Mouse (Mus musculus) granulocyte monocyte progenitor cell, adult 5-6 weeks (primary cell): ENCODE data around the gene Dab2ip. TPM values are rescaled to one million over a fixed set of nuclear protein-coding genes. Genes with fewer than 3 reads are reported as not detected.

Experiments
- ATAC-seq: replicated peaks from 2 replicates; pipeline ENCODE4 v1.8.0; 2016; ENCODE audit warnings: mild to moderate bottlenecking, moderate TSS enrichment, inconsistent platforms; ENCODE audit not compliant: poor library complexity, severe bottlenecking
- total RNA-seq, 2 experiments: library from RNA; stranded (forward) in 1 of 2; stranded (reverse) in 1 of 2; fragments of 200-712, 200-1000 nt in 1 of 2; fragments of >200 nt in 1 of 2; fragmentation: Nextera tagmentation in 1 of 2; gene quantifications; 2 replicates each; pipeline ENCODE4 v1.2.3; 2014 to 2017

The Dab2ip gene
- total RNA-seq, 2 experiments from 2014 or later = 3.6 to 3.9 TPM

- ATAC-seq = no peak
Observed at GRCm38 (mm10) chr2:35620364-35621224, 62.5 kb downstream of the Dab2ip start.

- no peak for ATAC-seq
Observed at GRCm38 (mm10) chr2:35621225-35621519, 63.1 kb downstream of the Dab2ip start.

GRCm38 (mm10) chr2:35621796-35622195 is 63.7 kb downstream of the Dab2ip start:
- ATAC-seq = peak; percentile 47

- 0 out of 2 replicates have a peak, but pooled peaks have one; percentile 2 for ATAC-seq
Observed at GRCm38 (mm10) chr2:35622261-35623103, 64.4 kb downstream of the Dab2ip start.

DNA sequence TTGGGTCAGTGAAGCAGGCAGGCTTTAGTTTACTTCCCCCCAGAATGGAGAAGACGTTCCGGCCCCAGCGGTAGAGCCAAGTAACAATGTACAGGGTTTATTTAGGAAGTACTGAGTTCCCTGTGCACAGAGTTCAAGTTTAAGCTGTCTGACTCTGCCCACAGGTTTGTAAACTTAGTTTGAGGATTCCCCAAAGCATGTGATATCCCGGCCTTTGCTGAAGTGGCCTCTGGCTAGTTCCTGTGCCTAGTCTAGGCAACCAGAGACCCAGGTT is 65.0 kb downstream of the Dab2ip start:
- ATAC-seq = peak; percentile 60

DNA sequence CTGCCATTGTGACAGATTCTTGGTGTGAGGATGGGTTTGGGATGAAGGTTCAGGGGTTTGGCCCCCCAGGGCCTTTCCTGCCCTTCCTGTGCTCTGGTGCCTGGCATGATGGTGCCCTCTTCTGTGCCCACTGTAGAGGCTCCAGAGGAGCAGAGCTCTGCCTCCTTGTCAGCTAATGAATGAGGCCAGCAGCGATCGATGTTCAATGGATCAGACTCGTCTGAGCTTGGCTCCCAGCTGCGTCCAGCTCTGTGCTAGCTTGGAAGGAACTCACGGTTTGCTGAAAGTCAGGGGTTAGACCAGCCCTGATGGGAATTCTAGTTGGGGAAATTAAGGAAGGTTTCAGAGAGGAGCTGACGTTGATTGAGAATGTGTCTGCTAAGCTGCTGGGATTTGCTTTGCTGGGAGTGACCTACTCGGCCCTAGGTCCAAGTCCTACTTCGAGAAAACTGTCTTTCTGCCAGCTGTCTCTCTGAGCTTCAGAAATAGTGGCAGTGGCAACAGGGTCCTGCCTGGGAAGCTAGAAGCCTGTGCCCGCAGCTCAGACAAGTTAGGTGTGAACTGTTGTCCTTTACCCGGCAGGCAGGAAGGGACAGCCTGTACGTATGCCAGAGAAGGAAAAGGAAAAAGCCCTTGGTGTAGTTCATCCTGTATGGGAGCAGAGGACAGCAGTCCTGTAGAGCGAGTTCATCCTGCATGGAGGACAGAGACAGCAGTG is 65.5 kb downstream of the Dab2ip start:
- no peak for ATAC-seq

DNA sequence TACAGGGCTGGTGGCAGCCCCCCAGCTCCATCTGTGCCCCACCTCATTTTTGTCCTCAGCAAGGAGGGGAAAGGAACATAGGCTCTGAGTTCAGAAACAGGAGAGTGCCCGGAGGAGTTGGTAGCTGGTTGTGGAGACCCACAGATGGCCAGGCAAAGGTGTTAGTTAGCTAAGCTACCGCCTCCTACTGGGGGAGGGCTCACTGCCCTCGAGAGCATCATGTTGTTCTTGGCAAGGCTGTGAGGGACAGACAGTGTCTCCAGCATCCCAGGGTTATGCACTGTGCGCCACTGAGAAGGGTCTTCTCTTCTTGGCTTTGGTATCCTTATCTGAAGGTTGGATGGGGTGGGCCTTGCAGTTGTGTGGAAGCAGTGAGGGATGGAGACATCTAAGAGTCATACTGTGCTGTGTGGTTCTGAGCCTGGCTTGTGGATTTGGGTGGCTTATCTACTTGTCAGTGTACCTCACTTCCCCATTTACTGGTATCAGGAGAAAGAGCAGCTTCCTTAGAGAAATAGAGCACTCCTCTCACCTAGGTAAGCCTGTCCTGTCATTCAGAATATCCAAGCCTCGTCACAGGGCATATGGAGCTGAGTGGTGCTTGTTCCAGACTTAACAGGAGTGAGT is 66.4 kb downstream of the Dab2ip start:
- ATAC-seq = no peak

- no peak for ATAC-seq
Observed at GRCm38 (mm10) chr2:35625007-35625380, 66.9 kb downstream of the Dab2ip start.

DNA sequence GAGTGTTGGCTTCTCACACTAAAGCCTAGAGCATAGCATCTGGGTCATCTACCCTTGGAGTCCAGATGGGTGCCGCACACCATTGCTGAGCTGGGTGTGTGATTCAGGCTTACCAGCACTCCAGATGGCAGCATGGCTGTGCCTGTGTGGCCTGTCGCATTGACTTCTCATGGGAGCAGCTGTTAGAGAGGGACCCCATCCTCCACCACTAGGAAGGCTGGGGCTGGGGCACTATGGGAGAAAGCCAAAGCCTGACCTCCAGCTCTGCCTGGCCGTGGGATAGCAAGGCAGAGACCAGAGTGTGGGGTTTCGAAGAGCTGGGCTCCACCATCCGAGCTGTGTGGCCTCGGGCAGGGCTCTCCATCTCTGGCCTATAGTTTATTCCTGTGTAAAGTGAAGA is 67.5 kb downstream of the Dab2ip start:
- no peak for ATAC-seq

DNA sequence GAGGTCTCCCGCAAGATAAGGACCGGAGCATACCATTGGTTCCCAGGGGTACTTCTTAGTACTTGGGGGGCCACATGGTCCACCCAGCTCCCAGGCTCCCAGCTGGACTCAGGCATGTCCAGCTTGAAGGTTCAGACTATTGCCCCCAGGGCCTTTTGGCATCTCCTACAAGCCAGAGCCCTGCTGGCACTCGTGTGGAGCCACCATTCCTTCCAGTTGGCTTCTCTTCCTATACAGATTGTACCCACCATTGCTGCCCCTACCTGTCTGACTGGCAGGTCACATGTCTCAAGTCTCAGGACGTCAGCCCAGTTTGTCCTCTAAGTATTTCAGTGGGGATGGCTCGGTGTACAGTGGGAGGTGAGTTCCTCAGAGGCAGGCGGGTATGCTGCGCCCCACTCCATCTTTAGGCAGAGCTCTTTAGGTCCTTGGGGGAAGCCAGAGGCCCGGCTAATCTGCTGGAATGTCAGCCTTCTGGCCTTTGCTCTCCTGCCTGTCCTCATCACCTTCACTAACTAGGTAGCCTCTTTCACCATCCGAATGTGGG is 68.2 kb downstream of the Dab2ip start:
- no peak for ATAC-seq

GRCm38 (mm10) chr2:35627298-35627898 is 69.3 kb downstream of the Dab2ip start:
- ATAC-seq = no peak

- no peak for ATAC-seq
Observed at GRCm38 (mm10) chr2:35628052-35628451, 70.0 kb downstream of the Dab2ip start.

- ATAC-seq = no peak
Observed at GRCm38 (mm10) chr2:35628656-35629055, 70.6 kb downstream of the Dab2ip start.

- ATAC-seq = peak; percentile 43
Observed at GRCm38 (mm10) chr2:35629126-35629525, 71.1 kb downstream of the Dab2ip start.

DNA sequence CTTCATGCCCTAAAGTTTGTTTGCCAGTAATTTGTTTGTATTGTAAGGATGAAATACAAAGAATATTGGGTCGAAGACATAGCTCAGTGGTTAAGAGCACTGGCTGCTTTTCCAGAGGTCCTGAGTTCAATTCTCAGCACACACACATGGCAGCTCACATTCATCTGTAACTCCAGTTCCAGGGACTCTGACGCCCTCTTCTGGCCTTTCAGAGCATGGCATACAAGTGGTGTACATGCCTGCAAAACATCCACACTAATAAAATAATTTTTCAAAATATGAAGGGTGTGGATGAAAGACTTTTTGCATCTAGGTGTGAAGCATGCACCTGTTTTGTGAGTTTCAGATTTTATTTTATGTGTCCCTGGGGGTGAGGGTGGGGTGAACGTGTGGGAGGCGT is 75.3 kb downstream of the Dab2ip start:
- no peak for ATAC-seq

GRCm38 (mm10) chr2:35634963-35635362 is 76.9 kb downstream of the Dab2ip start:
- no peak for ATAC-seq

GRCm38 (mm10) chr2:35635541-35635940 is 77.5 kb downstream of the Dab2ip start:
- peak; percentile 78 for ATAC-seq

GRCm38 (mm10) chr2:35637880-35638535 is 79.9 kb downstream of the Dab2ip start:
- no peak for ATAC-seq

DNA sequence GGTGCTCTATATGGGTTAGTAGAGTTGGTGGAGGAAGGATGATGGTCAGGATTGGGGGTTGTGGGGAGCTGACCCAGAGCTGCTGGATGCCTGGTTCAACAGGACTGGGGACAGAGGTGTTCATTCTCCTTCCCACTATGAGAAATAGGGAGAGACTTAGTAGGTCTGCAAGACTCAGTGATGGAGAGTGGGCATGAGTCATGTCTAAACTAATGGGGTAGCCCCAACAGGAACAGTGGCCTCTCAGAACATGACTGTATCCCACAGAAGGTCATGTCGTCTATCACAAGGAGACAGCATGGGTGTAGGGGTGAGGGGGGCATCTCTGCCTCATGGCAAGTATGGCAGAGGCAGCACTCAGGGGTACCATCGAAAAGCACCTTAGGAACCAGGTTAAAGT is 81.7 kb downstream of the Dab2ip start:
- ATAC-seq = no peak

DNA sequence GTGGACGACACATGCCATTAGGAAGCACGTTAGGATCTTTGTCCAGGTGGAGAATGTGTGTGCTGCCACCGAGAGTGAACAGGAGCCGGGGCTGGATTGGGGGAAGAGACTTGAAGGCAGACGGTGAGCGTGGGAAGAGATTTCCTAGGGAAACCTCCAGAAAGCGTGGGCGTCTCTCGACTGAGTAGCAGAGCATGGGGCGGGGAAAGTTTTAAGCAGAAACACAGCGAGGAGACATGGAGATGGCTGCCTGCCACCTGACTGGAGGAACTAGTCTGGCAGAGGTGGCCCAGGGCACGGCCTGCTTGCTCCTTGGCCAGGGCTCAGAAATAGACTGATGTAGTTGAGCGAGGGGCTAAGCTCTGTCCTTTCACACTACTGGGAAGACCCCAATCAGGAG is 82.5 kb downstream of the Dab2ip start:
- no peak for ATAC-seq
